Mouse (Mus musculus): ENCODE measurements around the gene Chd4. TPM values are rescaled to one million over a fixed set of nuclear protein-coding genes. Genes with fewer than 3 reads are reported as not detected.

Gene Chd4
- polyA plus RNA-seq, 1 experiment from 2014 or later = 24.5 TPM

- TF ChIP-seq EP300 (IDR thresholded peaks at IDR 0.05; ENCODE audit: low read depth) (no peak), CTCF (IDR thresholded peaks at IDR 0.05; ENCODE audit: low read depth) (no peak)
- Histone ChIP-seq H3K4me3 (ENCODE audit: low read depth, low read length) (no peak overlapping the region), H3K36me3 (replicated peaks; ENCODE audit: insufficient read depth, low read length) (peaks cover 15% of the 10 kb centered on the region), H3K9me3 (ENCODE audit: low read length) (no peaks in the 10 kb centered on the region), H3K4me1 (ENCODE audit: insufficient read depth) (peaks cover 31% of the 10 kb centered on the region), H3K9ac (replicated peaks) (no peak overlapping the region), H3K4me2 (ENCODE audit: low read depth, low read length) (no peak overlapping the region), H3K27ac (ENCODE audit: low read depth) (no peak overlapping the region), H3K27me3 (ENCODE audit: insufficient read depth, low read length) (no peaks in the 10 kb centered on the region)
- DNase-seq = no peak
- WGBS (ENCODE audit: insufficient replicate concordance) = 74% methylated on average over 10 of the region's 10 CpGs
- ATAC-seq = no peak
These were observed 51.5 kb downstream of the Chd4 start for GRCm38 (mm10) chr6:125147329-125147728.

DNA sequence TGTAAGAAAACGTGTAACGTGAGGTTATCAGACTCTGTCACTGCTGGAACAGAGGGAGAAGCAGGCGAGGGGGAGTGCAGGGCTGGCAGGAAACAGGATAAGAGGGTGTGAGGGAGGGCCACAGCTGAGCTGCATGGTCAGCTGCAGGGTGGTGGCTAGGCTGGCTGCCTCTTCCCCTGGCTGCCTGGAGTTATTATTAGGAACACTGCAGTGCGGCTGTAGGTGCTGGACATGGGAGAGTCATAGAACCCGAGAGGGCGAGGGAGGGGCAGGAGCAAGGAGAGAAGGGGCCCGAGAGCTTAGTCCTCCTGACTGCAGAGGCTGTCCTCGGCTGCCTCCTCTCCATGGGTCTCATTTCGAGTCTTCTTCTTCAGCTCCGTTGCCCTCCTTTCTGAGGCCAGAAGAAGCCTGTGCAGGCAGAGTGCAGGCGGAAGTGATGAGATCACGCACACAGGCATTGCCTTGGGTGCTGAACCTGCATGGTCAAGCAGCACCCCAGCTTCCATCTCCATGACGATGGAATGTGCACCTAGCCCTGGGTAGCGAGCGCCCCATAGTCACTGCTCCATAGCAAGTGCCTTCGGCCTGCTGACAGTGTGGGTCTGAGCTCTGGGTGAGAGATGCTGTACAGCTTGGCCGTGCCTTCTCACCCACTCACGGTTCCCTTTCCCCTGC is 52.6 kb downstream of the Chd4 start:
- Histone ChIP-seq H3K9me3 (ENCODE audit: low read length) (no peaks in the 10 kb centered on the region), H3K27ac (ENCODE audit: low read depth) (peak overlapping the region; percentile 36), H3K27me3 (ENCODE audit: insufficient read depth, low read length) (no peaks in the 10 kb centered on the region), H3K9ac (replicated peaks) (no peak overlapping the region), H3K4me3 (ENCODE audit: low read depth, low read length) (no peak overlapping the region), H3K4me1 (ENCODE audit: insufficient read depth) (peaks cover 35% of the 10 kb centered on the region), H3K4me2 (ENCODE audit: low read depth, low read length) (peak overlapping the region; percentile 29; the same call in 1 of the 2 replicates), H3K36me3 (replicated peaks; ENCODE audit: insufficient read depth, low read length) (peaks cover 18% of the 10 kb centered on the region)
- DNase-seq = no peak
- no peak for ATAC-seq
- WGBS (ENCODE audit: insufficient replicate concordance) = 55% methylated on average over 18 of the region's 18 CpGs
- TF ChIP-seq CTCF (IDR thresholded peaks at IDR 0.05; ENCODE audit: low read depth) (no peak), EP300 (IDR thresholded peaks at IDR 0.05; ENCODE audit: low read depth) (no peak)

DNA sequence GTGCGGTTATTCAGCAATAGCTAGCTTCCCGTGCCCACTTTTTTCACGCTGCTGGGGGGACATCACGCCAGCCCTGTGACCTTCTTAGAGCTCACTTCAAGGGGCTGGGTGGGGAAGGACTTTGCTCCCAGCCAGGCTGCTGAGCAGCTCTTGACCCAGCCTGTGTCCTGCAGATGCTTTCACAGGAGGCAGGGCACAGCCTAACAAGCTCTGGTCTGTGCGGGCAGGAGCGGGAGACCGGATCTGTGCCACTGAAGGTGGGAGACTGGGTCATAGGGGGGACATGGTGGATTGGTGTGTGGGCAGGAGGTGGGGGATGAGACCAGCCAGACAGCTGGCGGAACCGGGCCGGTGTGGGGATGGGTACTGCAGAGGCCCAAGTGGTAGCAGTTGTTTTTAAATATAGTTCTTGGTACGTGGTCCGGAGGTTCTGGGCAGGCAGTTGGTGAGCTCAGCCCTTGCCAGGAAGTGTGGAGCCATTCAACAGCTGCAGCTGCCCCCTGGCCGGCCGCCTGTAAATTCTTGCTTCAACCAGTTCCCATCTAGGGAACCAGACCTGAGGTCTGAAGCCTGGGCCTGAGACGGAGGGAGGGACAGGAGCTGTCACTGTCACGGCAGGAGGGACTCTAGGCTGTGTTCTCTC is 53.3 kb downstream of the Chd4 start:
- TF ChIP-seq EP300 (IDR thresholded peaks at IDR 0.05; ENCODE audit: low read depth) (no peak), CTCF (IDR thresholded peaks at IDR 0.05; ENCODE audit: low read depth) (no peak)
- 62% methylated on average over 16 of the region's 16 CpGs for WGBS (ENCODE audit: insufficient replicate concordance)
- H3K4me1 ChIP-seq (ENCODE audit: insufficient read depth) = peaks cover 35% of the 10 kb centered on the region
- peak overlapping the region; percentile 36; the same call in 1 of the 2 replicates for H3K27ac ChIP-seq (ENCODE audit: low read depth)
- no peaks in the 10 kb centered on the region for H3K27me3 ChIP-seq (ENCODE audit: insufficient read depth, low read length)
- peak overlapping the region; percentile 29; the same call in 1 of the 2 replicates for H3K4me2 ChIP-seq (ENCODE audit: low read depth, low read length)
- ATAC-seq (no peak), DNase-seq (no peak)
- 0 out of 2 replicates have a peak overlapping the region, but pooled peaks have one; percentile 26 for H3K9ac ChIP-seq (replicated peaks)
- no peaks in the 10 kb centered on the region for H3K9me3 ChIP-seq (ENCODE audit: low read length)
- H3K36me3 ChIP-seq (replicated peaks; ENCODE audit: insufficient read depth, low read length) = peaks cover 23% of the 10 kb centered on the region
- H3K4me3 ChIP-seq (ENCODE audit: low read depth, low read length) = no peak overlapping the region

DNA sequence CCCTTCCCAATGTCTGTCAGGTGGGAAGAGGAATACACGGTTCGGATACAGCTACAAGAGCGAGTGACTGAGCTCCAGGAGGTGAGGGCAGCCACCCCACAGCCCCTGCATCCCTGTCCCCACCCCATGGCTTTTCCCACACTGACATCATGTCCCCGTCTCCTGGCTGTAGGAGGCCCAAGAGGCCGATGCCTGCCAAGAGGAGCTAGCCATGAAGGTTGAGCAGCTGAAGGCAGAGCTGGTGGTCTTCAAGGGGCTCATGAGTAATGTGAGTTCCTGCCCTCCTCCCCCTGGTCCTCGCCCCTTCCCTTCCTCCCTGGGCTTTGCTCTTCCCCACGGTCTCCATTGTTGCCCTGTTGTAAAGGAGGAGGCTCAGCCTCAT is 53.8 kb downstream of the Chd4 start:
- ATAC-seq (no peak), DNase-seq (no peak)
- no peak for TF ChIP-seq EP300 (IDR thresholded peaks at IDR 0.05; ENCODE audit: low read depth)
- TF ChIP-seq CTCF (IDR thresholded peaks at IDR 0.05; ENCODE audit: low read depth) = no peak
- Histone ChIP-seq H3K36me3 (replicated peaks; ENCODE audit: insufficient read depth, low read length) (peaks cover 20% of the 10 kb centered on the region), H3K4me3 (ENCODE audit: low read depth, low read length) (no peak overlapping the region), H3K27me3 (ENCODE audit: insufficient read depth, low read length) (no peaks in the 10 kb centered on the region), H3K4me2 (ENCODE audit: low read depth, low read length) (no peak overlapping the region), H3K4me1 (ENCODE audit: insufficient read depth) (peaks cover 35% of the 10 kb centered on the region), H3K27ac (ENCODE audit: low read depth) (no peak overlapping the region), H3K9ac (replicated peaks) (no peak overlapping the region), H3K9me3 (ENCODE audit: low read length) (no peaks in the 10 kb centered on the region)
- 71% methylated on average over 7 of the region's 7 CpGs for WGBS (ENCODE audit: insufficient replicate concordance)

DNA sequence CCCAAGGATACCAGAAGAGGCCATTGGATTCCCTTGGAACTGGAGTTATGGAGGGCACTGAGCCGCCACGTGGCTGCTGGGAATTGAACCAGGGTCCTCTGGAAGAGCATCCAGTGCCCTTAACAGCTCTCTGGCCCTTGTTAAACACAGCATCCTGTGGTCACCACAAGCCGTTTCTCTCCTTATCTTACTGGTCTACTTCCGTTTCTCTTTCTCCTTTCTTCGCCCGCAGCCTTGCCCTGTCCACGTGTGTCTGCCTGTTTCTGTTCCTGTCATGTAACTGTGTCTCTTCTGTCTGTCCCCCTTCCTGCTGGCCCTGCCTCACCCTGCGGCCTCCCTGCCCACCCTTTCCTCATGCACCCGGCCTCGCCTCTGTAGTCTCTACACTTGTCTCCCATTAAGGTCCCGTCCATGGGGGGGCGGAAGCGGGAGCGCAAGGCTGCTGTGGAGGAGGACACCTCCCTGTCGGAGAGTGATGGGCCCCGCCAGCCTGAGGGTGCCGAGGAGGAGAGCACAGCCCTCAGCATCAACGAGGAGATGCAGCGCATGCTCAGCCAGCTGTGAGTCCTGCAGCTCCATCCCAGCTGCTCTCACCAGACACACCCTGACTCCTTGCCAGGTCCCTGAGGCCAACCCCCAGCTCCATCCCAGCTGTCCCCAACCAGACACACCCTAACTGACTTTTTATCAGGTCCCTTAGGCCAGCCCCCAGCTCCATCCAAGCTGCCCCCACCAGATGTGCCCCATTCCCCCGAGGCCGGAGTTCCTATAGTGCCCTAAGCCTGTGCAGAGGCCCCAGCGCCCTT is 56.6 kb downstream of the Chd4 start:
- Histone ChIP-seq H3K4me3 (ENCODE audit: low read depth, low read length) (no peak overlapping the region), H3K36me3 (replicated peaks; ENCODE audit: insufficient read depth, low read length) (peaks cover 20% of the 10 kb centered on the region), H3K27ac (ENCODE audit: low read depth) (no peak overlapping the region), H3K27me3 (ENCODE audit: insufficient read depth, low read length) (no peaks in the 10 kb centered on the region), H3K4me2 (ENCODE audit: low read depth, low read length) (peak overlapping the region; percentile 3; the same call in 1 of the 2 replicates), H3K9ac (replicated peaks) (no peak overlapping the region), H3K9me3 (ENCODE audit: low read length) (no peaks in the 10 kb centered on the region), H3K4me1 (ENCODE audit: insufficient read depth) (peaks cover 16% of the 10 kb centered on the region)
- DNase-seq (no peak), ATAC-seq (peak; percentile 41)
- 46% methylated on average over 22 of the region's 22 CpGs for WGBS (ENCODE audit: insufficient replicate concordance)
- TF ChIP-seq EP300 (IDR thresholded peaks at IDR 0.05; ENCODE audit: low read depth) (no peak), CTCF (IDR thresholded peaks at IDR 0.05; ENCODE audit: low read depth) (no peak)

GRCm38 (mm10) chr6:125153018-125153389 is 57.2 kb downstream of the Chd4 start:
- H3K4me2 ChIP-seq (ENCODE audit: low read depth, low read length) = no peak overlapping the region
- 56% methylated on average over 5 of the region's 5 CpGs for WGBS (ENCODE audit: insufficient replicate concordance)
- H3K4me1 ChIP-seq (ENCODE audit: insufficient read depth) = peaks cover 14% of the 10 kb centered on the region

More at GRCm38 (mm10) chr6:125153018-125153389, 57.2 kb downstream of the Chd4 start:
- H3K9ac ChIP-seq (replicated peaks) = no peak overlapping the region
- DNase-seq (no peak), ATAC-seq (no peak)
- TF ChIP-seq EP300 (IDR thresholded peaks at IDR 0.05; ENCODE audit: low read depth) = no peak
- no peak for TF ChIP-seq CTCF (IDR thresholded peaks at IDR 0.05; ENCODE audit: low read depth)
- no peak overlapping the region for H3K27ac ChIP-seq (ENCODE audit: low read depth)
- no peaks in the 10 kb centered on the region for H3K9me3 ChIP-seq (ENCODE audit: low read length)
- no peaks in the 10 kb centered on the region for H3K27me3 ChIP-seq (ENCODE audit: insufficient read depth, low read length)
- H3K4me3 ChIP-seq (ENCODE audit: low read depth, low read length) = no peak overlapping the region
- peaks cover 20% of the 10 kb centered on the region for H3K36me3 ChIP-seq (replicated peaks; ENCODE audit: insufficient read depth, low read length)

Data from liver, postnatal 0 days (tissue).